Mouse (Mus musculus) forebrain, embryonic 12.5 days (tissue): ENCODE results near the gene Gm10271. TPM values are rescaled to one million over a fixed set of nuclear protein-coding genes. Genes with fewer than 3 reads are reported as not detected.

Source experiments
- ATAC-seq: fragments of 200-750 bp; cut with Nextera tagmentation; 2 replicates; pipeline ENCODE4 v1.8.0; 2017; ENCODE audit warnings: moderate TSS enrichment; ENCODE audit not compliant: low FRiP score
- H3K27ac ChIP-seq: fragments of 300-500 bp; sonication (generic); 2 replicates; pipeline ENCODE4 v1.5.1; 2016; ENCODE audit warnings: mild to moderate bottlenecking
- H3K27me3 ChIP-seq: fragments of 300-500 bp; sonication (generic); 2 replicates; pipeline ENCODE4 v1.6.1; 2016; ENCODE audit warnings: mild to moderate bottlenecking
- H3K36me3 ChIP-seq: fragments of 300-500 bp; sonication (generic); replicated peaks from 2 replicates; pipeline ENCODE4 v1.6.1; 2016; ENCODE audit warnings: mild to moderate bottlenecking
- H3K4me1 ChIP-seq: fragments of 300-500 bp; sonication (generic); 2 replicates; pipeline ENCODE4 v1.6.1; 2016
- H3K4me2 ChIP-seq: fragments of 300-500 bp; sonication (generic); 2 replicates; pipeline ENCODE4 v1.6.1; 2016; ENCODE audit warnings: mild to moderate bottlenecking, moderate library complexity
- H3K4me3 ChIP-seq: fragments of 300-500 bp; sonication (generic); replicated peaks from 2 replicates; pipeline ENCODE4 v1.5.1; 2016; ENCODE audit warnings: mild to moderate bottlenecking
- H3K9ac ChIP-seq: fragments of 300-500 bp; sonication (generic); 2 replicates; pipeline ENCODE4 v1.6.1; 2016; ENCODE audit warnings: mild to moderate bottlenecking
- H3K9me3 ChIP-seq: fragments of 300-500 bp; sonication (generic); 2 replicates; pipeline ENCODE4 v1.6.1; 2016
- WGBS: fragments of 180-500 bp; shearing (Covaris S2); methylation state at CpG from one replicate; pipeline ENCODE4 v1.1.7; 2016; 5-methylcytosine and 5-hydroxymethylcytosine counted together
- polyA plus RNA-seq: library from polyadenylated mRNA; unstranded; fragments of >200 nt; fragmentation: Nextera tagmentation; extraction: Ambion mirVana; gene quantifications from 2 replicates; pipeline ENCODE4 v1.2.1, GENCODE M21; 2016

The Gm10271 gene
- polyA plus RNA-seq, 1 experiment from 2014 or later, result not detected

DNA sequence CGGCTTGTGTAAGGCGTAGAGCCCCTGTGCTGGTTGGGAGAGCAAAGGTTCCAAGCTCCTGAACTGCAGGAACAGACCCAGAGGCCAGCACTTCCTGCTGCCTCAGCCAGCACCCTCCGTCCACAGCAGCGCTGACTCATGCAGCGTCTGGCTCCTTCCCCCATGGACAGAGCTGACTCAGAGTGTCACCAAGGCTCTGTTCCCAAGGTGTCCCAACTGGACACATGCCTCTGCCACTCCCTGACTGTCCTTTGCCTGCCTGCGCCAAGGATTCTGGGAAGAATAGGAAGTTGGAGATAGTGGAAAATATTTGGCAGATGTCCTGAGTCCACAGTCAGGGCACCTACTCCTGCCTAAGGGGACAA is 23.8 kb upstream of the Gm10271 start:
- H3K36me3 ChIP-seq, result no peaks in the 10 kb centered on the region
- no peak overlapping the region for H3K27ac ChIP-seq
- H3K4me2 ChIP-seq, result no peak overlapping the region
- no peak overlapping the region for H3K4me3 ChIP-seq
- no peaks in the 10 kb centered on the region for H3K4me1 ChIP-seq
- H3K9ac ChIP-seq, result no peak overlapping the region
- no peak for ATAC-seq
- peaks cover 3% of the 10 kb centered on the region; the same call in 1 of the 2 replicates for H3K27me3 ChIP-seq
- WGBS, result 76% methylated on average over 6 of the region's 6 CpGs
- no peaks in the 10 kb centered on the region for H3K9me3 ChIP-seq

DNA sequence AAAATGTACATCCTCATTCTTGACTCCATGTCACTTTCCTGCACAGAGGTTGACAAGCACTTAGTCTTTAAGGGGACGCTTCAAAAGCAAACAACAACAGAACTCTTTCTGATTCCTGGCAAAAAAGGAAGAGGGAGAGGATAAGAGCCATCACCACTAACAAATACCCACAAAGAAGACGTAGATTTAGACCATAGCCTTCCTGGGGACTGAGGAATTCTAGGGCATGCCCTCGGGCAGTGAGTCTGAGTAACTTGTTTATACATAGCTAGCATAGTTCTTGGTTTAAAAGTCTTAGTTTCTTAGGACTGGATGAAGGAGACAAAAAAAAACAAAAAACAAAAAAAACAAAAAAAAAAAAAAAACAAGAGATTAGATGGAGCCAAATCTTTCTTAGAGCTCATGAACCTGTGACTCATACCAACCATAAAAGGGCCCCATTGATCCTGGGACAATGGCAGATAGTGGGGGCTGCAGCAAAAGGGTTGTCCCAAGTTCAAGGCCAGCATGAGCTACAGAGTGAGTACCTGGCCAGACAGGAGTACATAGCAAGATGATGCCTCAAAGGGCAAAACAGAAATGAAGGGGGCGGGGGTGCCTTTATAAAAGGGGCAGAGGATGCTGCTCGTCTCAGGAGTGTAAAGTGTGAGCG is 23.3 kb upstream of the Gm10271 start:
- 66% methylated on average over 6 of the region's 6 CpGs for WGBS
- H3K9me3 ChIP-seq, result no peaks in the 10 kb centered on the region
- H3K27ac ChIP-seq, result no peak overlapping the region
- H3K4me1 ChIP-seq, result no peaks in the 10 kb centered on the region
- ATAC-seq, result no peak
- no peak overlapping the region for H3K9ac ChIP-seq
- peaks cover 3% of the 10 kb centered on the region; the same call in 1 of the 2 replicates for H3K27me3 ChIP-seq
- no peak overlapping the region for H3K4me3 ChIP-seq
- no peak overlapping the region for H3K4me2 ChIP-seq
- H3K36me3 ChIP-seq, result no peaks in the 10 kb centered on the region

DNA sequence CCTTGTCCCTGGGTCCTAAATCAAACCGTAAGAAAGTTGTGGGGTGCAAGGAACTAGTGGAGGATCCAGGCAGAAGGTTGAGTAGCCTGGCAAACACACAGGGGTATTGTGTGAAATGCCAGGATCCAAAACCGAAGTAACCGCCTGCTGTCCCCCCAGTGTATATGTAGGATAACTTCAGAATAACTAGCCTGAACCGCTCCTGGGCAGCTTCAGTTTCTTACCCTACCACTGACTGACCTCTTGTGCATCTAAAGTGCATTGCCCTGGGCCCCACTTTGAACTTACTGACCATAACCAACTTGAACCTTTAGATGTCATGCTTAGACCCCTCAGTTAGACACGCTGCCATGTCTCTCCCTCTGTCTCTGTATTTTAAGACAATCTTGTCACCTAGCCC is 22.8 kb upstream of the Gm10271 start:
- H3K27me3 ChIP-seq, result peaks cover 3% of the 10 kb centered on the region; the same call in 1 of the 2 replicates
- no peak overlapping the region for H3K9ac ChIP-seq
- H3K9me3 ChIP-seq, result no peaks in the 10 kb centered on the region
- WGBS, result 89% methylated on average over 5 of the region's 5 CpGs
- no peak overlapping the region for H3K4me3 ChIP-seq
- H3K4me1 ChIP-seq, result no peaks in the 10 kb centered on the region
- no peaks in the 10 kb centered on the region for H3K36me3 ChIP-seq
- H3K27ac ChIP-seq, result no peak overlapping the region
- no peak overlapping the region for H3K4me2 ChIP-seq
- no peak for ATAC-seq

DNA sequence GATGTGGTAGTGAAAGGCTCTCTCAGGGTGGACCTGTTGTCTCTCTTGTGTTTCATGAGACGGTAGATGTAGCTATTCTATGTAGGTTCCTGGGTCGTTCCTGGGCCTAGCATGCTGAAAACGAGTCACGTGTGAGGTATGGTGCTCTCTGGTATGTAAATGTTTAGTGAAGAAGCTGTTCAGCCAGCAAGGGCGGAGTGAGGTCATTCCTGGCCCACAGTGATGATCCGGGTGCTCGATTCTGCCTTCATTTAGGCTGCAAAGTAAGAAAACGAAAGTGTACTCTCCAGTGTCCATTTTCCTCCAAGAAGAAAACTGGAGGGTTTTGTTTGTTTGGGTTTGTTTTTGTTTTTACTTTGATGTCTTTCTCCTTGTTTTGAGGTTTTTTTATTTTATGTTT is 21.6 kb upstream of the Gm10271 start:
- H3K27ac ChIP-seq, result no peak overlapping the region
- no peak overlapping the region for H3K9ac ChIP-seq
- 90% methylated on average over 8 of the region's 8 CpGs for WGBS
- no peak overlapping the region for H3K4me2 ChIP-seq
- H3K9me3 ChIP-seq, result no peaks in the 10 kb centered on the region
- no peaks in the 10 kb centered on the region for H3K4me1 ChIP-seq
- no peak overlapping the region for H3K4me3 ChIP-seq
- peaks cover 3% of the 10 kb centered on the region; the same call in 1 of the 2 replicates for H3K27me3 ChIP-seq
- no peaks in the 10 kb centered on the region for H3K36me3 ChIP-seq
- no peak for ATAC-seq

DNA sequence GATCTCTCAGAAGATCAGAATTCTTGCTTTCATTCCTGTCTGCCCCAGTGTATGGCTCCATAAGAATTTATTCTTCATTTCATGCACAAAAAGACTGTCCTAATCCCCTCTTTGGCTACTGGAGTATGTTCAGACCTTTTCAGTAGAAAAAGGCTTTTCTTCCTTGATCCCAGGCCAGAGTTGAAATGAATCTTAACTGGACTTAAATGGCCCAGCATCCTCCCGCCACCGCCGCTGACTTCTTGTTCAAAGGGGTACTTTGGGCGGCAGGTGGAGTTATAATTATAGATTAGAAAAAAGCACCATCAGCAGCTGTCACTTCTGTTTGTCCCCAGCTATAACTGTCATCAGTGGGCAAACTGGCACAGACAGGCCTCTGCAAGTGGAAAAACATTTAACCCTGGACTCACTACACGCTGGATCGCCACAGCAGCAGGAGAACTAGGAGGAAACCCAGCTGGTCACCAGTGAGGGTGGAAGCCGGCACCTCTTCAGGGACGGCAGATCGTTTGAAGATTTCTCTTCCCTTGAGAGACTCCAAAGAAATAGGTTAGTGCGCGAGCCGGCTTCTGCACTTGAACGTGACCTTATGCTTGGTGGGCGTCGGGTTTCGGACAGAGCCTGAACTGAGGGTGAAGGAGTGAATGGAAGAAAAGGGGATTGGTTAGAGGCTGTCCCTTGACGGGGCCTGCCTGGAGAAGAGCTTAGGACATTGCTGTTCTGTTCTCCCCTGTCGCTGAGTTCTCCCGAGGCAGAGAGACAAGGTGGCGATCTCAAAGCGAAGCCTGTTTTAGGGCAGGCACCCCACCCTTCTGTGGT is 14.1 kb upstream of the Gm10271 start, which contains the start of gene Best3:
TSS of gene Best3 (plus strand) at position 51 of the 819 bp plus-strand sequence.
- no peak for ATAC-seq
- H3K9me3 ChIP-seq, result no peaks in the 10 kb centered on the region
- no peak within 1 kb of the TSS for H3K4me3 ChIP-seq
- WGBS, result 43% methylated on average over 21 of the region's 21 CpGs
- H3K9ac ChIP-seq, result no peak within 1 kb of the TSS
- peak within 1 kb of the TSS; percentile 1; the same call in 1 of the 2 replicates for H3K4me2 ChIP-seq
- no peaks in the 10 kb centered on the region for H3K27me3 ChIP-seq
- H3K4me1 ChIP-seq, result peaks cover 25% of the 10 kb centered on the region
- no peak within 1 kb of the TSS for H3K27ac ChIP-seq
- no peaks in the 10 kb centered on the region for H3K36me3 ChIP-seq

DNA sequence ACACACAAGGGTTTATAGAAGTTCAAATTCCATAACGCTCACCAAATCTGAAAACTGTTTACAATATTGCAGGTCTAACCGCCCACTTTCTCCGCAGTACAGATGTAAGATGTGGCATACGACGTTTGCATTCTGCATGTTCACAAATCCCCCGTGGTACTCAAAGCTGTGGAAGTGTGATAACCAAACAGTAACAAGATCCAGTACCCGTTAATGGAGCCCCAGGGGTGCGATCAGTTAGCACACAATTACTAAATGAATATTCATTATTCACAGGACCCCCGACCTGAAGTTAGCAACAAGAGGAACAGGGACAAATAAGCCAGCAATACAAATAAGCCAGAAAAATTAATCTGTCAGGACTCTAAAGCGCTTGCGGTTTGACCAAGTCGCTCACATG is 12.4 kb upstream of the Gm10271 start:
- WGBS, result 62% methylated on average over 12 of the region's 12 CpGs

DNA sequence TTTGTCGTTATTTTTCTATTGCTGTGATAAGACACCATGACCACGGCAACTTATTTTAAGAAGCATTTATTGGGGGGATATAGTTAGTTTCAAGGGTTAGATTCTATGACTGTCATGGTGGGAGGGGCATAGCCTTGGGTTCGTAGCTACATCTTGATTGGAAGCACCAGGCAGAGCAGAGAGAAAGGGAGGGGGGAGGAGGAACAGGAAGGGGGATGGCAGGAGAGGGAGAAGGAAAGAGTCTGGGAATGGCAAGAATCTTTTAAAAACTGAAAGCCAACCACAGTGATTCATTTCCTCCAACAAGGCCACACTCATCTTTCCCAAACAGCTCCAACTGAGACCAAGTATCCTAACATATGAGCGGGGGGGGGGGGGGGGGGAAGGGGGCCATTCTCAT is 10.1 kb upstream of the Gm10271 start:
- Histone ChIP-seq H3K4me3 (no peak overlapping the region), H3K9ac (no peak overlapping the region), H3K9me3 (no peaks in the 10 kb centered on the region), H3K27me3 (no peaks in the 10 kb centered on the region), H3K4me2 (no peak overlapping the region), H3K4me1 (peaks cover 21% of the 10 kb centered on the region), H3K36me3 (no peaks in the 10 kb centered on the region), H3K27ac (no peak overlapping the region)
- ATAC-seq, result no peak
- 74% methylated on average over 4 of the region's 4 CpGs for WGBS

More for the DNA sequence above, 12.4 kb upstream of the Gm10271 start:
- Histone ChIP-seq H3K9me3 (no peaks in the 10 kb centered on the region), H3K27me3 (no peaks in the 10 kb centered on the region), H3K27ac (no peak overlapping the region), H3K36me3 (no peaks in the 10 kb centered on the region), H3K4me2 (no peak overlapping the region), H3K4me1 (peaks cover 25% of the 10 kb centered on the region), H3K9ac (no peak overlapping the region), H3K4me3 (no peak overlapping the region)
- ATAC-seq, result no peak

DNA sequence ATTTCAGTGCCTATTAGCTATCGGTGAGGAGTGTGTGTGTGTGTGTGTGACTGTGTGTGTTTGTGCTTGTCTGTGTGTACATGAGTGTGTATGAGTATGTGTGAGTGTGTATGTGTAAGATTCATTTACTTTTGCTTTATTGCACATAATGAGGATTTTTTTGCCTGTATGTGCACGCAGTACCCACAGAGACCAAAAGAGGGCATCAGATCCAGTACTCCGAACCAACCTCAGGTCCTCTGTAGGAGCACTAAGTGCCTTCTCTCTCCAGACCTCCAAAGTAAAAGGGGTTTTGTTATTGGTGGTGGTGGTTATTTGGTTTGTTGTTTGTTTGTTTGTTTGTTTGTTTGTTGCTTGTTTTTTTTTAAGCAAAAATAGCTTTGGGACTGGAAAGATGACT is 8.5 kb upstream of the Gm10271 start:
- H3K36me3 ChIP-seq, result no peaks in the 10 kb centered on the region
- H3K27me3 ChIP-seq, result no peaks in the 10 kb centered on the region
- no peaks in the 10 kb centered on the region for H3K9me3 ChIP-seq
- ATAC-seq, result no peak
- no peak overlapping the region for H3K27ac ChIP-seq
- H3K9ac ChIP-seq, result no peak overlapping the region
- 73% methylated on average over 3 of the region's 3 CpGs for WGBS
- no peak overlapping the region for H3K4me2 ChIP-seq
- peaks cover 5% of the 10 kb centered on the region; the same call in 1 of the 2 replicates for H3K4me1 ChIP-seq
- no peak overlapping the region for H3K4me3 ChIP-seq

DNA sequence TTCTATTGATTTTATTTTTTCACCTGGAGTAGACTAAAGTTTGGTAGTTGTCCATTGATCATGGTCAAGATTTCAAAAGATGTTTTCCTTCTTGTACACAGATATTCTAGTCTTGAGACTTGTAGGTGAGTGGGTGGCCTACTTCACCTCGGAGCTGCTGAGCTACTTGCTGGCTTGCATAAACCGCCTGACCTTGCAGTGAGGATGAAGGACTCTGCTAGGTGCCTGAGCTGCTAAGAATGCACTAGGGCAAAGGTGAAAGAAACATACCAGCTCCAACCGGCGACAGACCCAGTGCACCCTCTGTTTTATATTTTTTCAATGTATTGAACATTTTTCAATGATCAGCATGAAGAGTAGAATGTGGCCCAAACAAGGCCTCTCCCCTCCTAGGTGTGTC is 7.9 kb upstream of the Gm10271 start:
- Histone ChIP-seq H3K27ac (no peak overlapping the region), H3K4me3 (no peak overlapping the region), H3K4me2 (no peak overlapping the region), H3K9ac (no peak overlapping the region), H3K27me3 (no peaks in the 10 kb centered on the region), H3K4me1 (peaks cover 5% of the 10 kb centered on the region; the same call in 1 of the 2 replicates), H3K9me3 (no peaks in the 10 kb centered on the region), H3K36me3 (no peaks in the 10 kb centered on the region)
- WGBS, result 85% methylated on average over 4 of the region's 4 CpGs
- ATAC-seq, result no peak

DNA sequence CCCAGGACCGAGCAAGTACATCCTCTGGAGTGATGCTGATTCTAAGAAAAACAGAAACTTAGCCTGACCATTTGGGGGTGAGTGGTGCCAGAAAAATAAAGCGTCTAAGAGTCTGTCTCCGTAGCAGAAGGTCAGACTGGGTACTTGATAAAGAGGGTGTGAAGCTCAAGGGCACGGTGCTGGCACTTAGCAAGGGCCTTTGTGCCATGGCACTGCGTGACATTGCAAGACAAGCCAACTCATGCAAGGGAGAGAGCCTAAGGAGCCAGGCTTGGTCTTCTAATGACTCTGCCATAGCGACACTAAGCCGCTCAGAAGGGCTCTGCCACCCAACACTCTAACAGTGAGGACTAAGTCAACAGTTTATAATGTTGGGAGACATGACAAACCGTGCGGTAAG is 6.4 kb upstream of the Gm10271 start:
- no peak for ATAC-seq
- H3K27me3 ChIP-seq, result no peaks in the 10 kb centered on the region
- no peaks in the 10 kb centered on the region for H3K9me3 ChIP-seq
- H3K4me2 ChIP-seq, result no peak overlapping the region
- H3K4me1 ChIP-seq, result no peaks in the 10 kb centered on the region
- H3K9ac ChIP-seq, result no peak overlapping the region
- 93% methylated on average over 9 of the region's 9 CpGs for WGBS
- H3K36me3 ChIP-seq, result no peaks in the 10 kb centered on the region
- no peak overlapping the region for H3K27ac ChIP-seq
- H3K4me3 ChIP-seq, result no peak overlapping the region

DNA sequence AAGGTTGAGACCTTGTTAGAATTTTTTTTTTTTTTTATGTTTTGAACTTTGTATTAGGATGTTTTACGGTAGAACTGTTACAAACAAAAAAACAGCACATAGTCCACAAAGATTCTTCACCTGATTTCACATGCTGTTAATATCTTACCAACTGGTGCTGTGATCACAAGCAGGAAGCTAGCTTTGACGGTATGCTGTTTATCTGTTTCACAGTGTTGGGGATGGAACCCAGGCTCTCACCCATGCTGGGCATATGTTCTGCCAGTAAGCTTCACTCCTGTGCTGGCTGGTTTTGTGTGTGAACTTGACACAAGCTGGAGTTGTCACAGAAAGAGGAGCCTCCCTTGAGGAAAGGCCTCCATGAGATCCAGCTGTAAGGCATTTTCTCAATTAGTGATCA is 5.4 kb upstream of the Gm10271 start:
- Histone ChIP-seq H3K27me3 (no peaks in the 10 kb centered on the region), H3K9me3 (no peaks in the 10 kb centered on the region), H3K4me2 (no peak overlapping the region), H3K4me3 (no peak overlapping the region), H3K4me1 (no peaks in the 10 kb centered on the region), H3K36me3 (no peaks in the 10 kb centered on the region), H3K27ac (no peak overlapping the region), H3K9ac (no peak overlapping the region)
- 92% methylated on average over 2 of the region's 2 CpGs for WGBS
- ATAC-seq, result no peak

DNA sequence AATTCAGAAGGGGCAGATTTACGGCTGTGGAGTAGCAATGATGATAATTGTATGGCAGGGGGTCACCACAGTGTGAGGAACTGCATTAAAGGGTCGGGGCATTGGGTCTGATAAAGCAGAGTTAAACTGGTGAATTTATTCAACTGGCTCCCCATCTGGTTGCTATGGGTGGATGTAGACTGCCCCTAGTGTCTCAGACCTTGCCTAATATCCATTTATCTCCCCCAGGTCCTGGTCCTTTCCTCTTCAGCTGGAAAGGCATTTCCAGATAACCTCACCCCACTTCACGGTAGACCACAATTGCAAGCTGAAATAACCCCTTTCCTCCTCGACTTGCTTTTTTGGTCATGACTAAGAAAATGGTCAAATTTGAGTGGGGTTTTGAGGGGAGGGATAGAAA is 5.0 kb upstream of the Gm10271 start:
- no peak for ATAC-seq
- 82% methylated on average over 4 of the region's 4 CpGs for WGBS

DNA sequence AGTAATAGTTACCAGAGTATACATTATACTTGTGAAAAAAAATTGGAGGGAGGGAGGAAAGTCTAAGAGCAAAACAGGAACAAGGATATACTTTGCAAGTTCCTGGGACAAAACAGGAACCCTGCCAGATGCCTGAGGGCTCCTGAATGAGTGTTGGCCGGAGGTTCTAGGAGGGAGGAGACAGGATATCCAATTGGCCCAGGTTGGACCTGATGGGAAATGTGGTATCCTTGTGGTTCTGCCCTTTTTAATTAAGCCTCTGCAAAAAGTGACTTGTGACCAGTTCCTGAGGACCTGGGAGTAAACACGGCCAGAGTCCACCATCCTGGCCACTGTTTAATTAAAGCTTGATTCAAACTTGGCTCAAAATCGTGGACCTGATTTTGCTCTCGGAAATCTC is 3.7 kb downstream of the Gm10271 start:
- Histone ChIP-seq H3K4me3 (no peak overlapping the region), H3K4me1 (no peaks in the 10 kb centered on the region), H3K27me3 (no peaks in the 10 kb centered on the region), H3K27ac (no peak overlapping the region), H3K9ac (no peak overlapping the region), H3K36me3 (no peaks in the 10 kb centered on the region), H3K4me2 (no peak overlapping the region), H3K9me3 (no peaks in the 10 kb centered on the region)
- 82% methylated on average over 4 of the region's 4 CpGs for WGBS
- no peak for ATAC-seq

More for the DNA sequence above, 5.0 kb upstream of the Gm10271 start:
- H3K4me3 ChIP-seq, result no peak overlapping the region
- no peaks in the 10 kb centered on the region for H3K36me3 ChIP-seq
- no peak overlapping the region for H3K27ac ChIP-seq
- H3K9me3 ChIP-seq, result no peaks in the 10 kb centered on the region
- no peak overlapping the region for H3K4me2 ChIP-seq
- H3K27me3 ChIP-seq, result no peaks in the 10 kb centered on the region
- no peaks in the 10 kb centered on the region for H3K4me1 ChIP-seq
- no peak overlapping the region for H3K9ac ChIP-seq
